Mouse (Mus musculus) adipocyte (in vitro differentiated cells): ENCODE data around the gene Top2a.

ENCODE experiments used
- DNase-seq: peaks from one replicate; pipeline ENCODE4 v3.0.0-alpha.2; 2016; ENCODE audit warnings: low spot score

Gene Top2a

DNA sequence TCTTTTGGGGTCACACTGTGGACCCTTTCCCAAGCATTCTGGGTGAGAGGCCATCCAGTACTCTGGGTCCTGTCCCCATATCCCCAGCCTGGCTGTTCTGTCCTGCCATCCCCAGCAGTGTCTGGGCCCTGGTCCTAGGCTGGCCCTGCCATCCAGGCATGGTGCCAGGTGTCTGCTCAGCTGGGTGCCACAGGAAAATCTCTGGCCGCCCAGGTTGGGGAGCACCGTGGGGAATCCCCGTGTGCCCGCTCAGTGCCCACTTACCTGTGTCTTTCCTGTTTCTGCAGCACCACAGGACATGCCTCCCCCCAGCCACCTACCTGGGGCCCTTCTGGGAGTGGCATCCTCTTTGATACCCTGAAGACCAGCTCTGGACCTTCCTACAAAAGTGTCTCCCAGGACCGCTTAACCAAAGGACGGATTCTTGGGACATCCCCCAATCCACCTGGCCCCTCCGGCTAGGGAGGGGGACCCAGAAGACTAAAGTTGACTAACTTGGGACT, 74.0 kb downstream of the Top2a start:
- peak; percentile 60 for DNase-seq

DNA sequence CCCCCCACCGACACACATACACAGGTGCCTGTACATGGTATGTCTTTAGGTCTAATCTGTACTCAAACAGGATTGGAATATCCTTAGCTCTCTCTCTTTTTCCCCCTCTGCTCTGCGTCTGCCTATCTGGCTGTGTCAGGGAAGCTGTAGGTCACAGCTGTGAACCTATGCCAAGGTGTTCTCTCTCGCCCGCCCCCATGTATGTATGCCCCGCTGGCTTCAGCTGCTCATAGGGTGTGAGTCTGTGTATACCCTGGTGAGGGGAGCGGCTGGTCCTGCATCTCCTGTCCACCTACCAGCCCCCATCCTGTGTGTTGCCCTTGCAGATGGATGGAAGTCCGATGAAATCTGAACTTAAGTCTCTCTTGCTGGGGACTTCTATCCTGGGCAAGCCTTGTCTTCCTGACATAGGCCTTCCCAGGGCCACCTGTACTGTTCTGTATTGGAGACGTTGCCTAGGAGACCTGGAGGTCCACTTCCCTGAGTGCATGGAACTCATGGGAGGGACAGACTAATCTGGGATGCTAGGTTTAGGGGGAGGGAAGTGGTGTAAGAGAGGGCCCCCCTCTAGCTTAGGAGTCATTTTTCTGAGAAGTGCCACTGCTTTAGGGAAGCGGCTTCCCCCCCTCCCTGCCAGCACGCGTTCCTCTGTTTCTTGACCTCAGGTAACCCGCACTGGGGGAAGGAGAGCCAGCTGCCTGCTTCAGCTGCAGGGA, 74.6 kb downstream of the Top2a start:
- no peak for DNase-seq

DNA sequence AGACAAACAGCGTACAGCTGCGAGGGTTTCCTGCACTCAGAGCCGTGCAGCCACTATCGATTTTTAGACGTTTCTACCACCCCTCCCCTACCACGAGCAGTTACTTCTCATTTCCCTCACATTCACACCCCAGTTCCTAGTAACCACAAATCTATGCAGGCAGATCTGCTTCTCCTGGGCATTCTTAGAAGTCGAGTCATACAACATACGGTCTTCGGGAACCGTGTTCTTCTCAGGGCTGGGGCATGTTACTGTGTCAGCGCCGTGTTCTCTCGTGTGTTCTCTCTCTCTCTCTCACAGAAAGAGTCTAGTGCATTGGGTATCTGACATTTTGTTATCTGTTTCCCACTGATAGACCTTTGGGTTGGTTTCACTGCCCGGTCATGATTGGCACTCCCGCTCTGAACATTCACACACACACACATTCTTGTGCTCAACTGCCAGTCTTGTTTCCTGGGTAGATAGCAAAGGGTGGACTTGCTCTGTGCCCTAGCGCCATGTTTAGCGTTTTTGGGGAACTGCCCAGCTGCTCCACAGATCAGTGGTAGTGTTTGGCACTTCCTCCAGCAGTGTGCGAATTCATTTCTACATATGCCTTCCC, 75.9 kb downstream of the Top2a start:
- DNase-seq = peak; percentile 72

DNA sequence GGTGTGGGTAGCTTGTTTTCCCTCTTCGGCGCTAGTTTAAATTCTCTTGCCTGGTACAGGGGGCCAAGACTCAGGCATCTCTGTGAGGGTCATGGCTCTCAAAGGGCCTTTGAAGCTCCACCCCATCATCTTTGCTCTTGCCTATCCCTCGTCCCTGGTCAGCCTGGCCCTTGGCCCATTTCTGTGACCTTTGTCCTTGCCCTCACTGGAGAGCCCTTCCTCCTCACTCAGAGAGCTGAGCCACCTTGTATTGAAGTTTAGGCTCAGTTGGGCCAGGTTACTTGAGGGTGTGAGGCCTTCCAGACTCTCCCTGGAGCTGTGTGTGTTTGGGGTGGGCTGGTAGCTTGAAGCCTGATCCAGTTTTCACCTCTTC, 78.4 kb downstream of the Top2a start:
- peak; percentile 61 for DNase-seq

DNA sequence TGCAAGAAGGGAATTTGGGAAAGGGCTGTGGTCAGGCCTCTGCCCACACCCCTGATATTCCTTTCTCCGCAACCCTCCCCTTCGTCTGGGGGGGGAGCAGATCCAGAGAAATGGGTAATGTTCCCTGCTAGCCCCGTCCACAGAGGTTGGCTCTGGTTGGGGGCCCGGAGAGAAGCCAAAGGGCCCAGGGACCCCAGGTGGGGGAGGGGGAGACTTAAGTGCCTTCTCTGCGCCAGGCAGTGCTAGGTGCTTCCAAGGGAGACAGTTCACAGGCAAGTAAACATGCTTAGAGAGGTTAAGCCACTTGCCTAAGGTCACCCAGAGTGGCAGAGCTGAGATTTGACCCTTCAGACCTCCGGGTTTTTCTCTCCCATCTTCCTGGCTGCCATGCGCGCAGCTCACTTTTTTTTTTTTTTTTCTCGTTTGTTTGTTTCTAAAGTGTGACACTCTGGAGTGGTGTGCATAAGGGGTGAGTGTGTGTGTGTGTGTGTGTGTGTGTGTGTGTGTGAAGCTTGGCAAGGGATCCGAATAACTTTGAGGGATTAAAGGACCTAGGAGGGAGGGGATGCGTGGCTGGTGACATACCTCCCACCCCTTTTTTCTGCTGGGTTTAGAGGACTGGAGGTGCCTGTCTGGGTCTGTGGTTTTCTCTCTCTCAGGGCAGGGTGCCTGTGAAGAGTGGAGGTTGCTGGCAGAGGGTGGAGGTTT, 78.9 kb downstream of the Top2a start:
- DNase-seq = no peak

DNA sequence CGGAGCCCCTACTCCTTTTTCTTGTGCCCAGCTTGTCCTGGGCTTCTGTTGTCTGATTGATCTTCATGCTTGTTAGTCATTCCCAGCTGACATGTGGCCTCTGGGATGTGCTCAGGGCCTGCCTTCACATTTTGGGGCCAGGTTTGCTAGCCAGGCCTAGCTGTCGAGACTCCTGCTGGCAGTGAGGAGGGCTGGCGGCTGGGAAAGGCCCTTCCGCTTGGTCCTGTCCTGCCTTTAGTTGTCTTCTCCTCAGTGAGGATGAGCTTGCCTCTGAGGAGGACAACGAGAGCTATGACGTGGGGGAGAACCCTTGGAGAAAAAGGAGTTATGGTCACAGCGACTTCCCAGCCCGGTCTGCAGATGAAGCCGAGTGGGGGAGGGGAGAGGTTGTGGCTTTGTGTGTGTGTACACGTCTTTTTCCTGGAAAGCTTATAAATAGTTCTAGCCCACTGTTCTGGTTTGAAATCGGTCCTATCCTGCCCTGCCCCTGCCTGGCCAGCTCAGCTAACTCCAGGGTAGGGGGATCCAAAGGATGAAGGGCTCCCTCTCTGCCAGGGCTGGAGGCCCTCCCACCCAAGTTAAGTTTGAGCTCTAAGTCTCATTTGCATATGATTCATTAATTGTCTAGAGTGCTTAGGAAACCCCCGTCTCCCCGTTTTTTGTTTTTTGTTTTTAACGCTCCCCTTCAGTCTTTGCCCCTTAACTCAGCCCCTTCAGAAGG, 80.1 kb downstream of the Top2a start:
- DNase-seq = peak; percentile 55
